Mouse (Mus musculus) hindbrain, embryonic 11.5 days (tissue): ENCODE results near the gene Gm5108. TPM values are rescaled to one million over a fixed set of nuclear protein-coding genes. Genes with fewer than 3 reads are reported as not detected.

Source experiments
- ATAC-seq: fragments of 200-750 bp; cut with Nextera tagmentation; 2 replicates; pipeline ENCODE4 v1.8.0; 2017; ENCODE audit warnings: mild to moderate bottlenecking, moderate TSS enrichment, moderate library complexity; ENCODE audit not compliant: low FRiP score
- DNase-seq: peaks from one replicate; pipeline ENCODE4 v3.0.0-alpha.2; 2015; ENCODE audit warnings: low spot score
- H3K27ac ChIP-seq: fragments of 300-500 bp; sonication (generic); 2 replicates; pipeline ENCODE4 v1.5.1; 2014; ENCODE audit warnings: mild to moderate bottlenecking, low read depth, low read length
- H3K27me3 ChIP-seq: fragments of 300-500 bp; sonication (generic); 2 replicates; pipeline ENCODE4 v1.6.1; 2014; ENCODE audit warnings: mild to moderate bottlenecking, low read length, moderate library complexity, mixed read lengths; ENCODE audit not compliant: control insufficient read depth, insufficient read depth
- H3K36me3 ChIP-seq: fragments of 300-500 bp; sonication (generic); 2 replicates; pipeline ENCODE4 v1.6.1; 2014; ENCODE audit warnings: mild to moderate bottlenecking, low read length, moderate library complexity, mixed read lengths; ENCODE audit not compliant: control insufficient read depth, insufficient read depth
- H3K4me1 ChIP-seq: fragments of 300-500 bp; sonication (generic); replicated peaks from 2 replicates; pipeline ENCODE4 v1.6.1; 2014; ENCODE audit warnings: low read length, mixed read lengths; ENCODE audit not compliant: control insufficient read depth, insufficient read depth
- H3K4me2 ChIP-seq: fragments of 300-500 bp; sonication (generic); replicated peaks from 2 replicates; pipeline ENCODE4 v1.6.1; 2014; ENCODE audit warnings: mild to moderate bottlenecking, low read depth, low read length
- H3K4me3 ChIP-seq: fragments of 300-500 bp; sonication (generic); 2 replicates; pipeline ENCODE4 v1.5.1; 2014; ENCODE audit warnings: low read depth, low read length
- H3K9ac ChIP-seq: fragments of 300-500 bp; sonication (generic); 2 replicates; pipeline ENCODE4 v1.6.1; 2014; ENCODE audit warnings: low read depth, low read length
- H3K9me3 ChIP-seq: fragments of 300-500 bp; sonication (generic); 2 replicates; pipeline ENCODE4 v1.6.1; 2016; ENCODE audit warnings: low read length; ENCODE audit not compliant: control insufficient read depth
- WGBS: fragments of 180-500 bp; shearing (Covaris S2); extraction: QIAGEN DNeasy Blood & Tissue Kit; methylation state at CpG from one replicate; pipeline ENCODE4 v1.1.7; 2014; 5-methylcytosine and 5-hydroxymethylcytosine counted together
- polyA plus RNA-seq: library from polyadenylated mRNA; unstranded; fragments of >200 nt; fragmentation: Nextera tagmentation; extraction: Ambion mirVana; gene quantifications from 2 replicates; pipeline ENCODE4 v1.2.1, GENCODE M21; 2014

Gm5108 gene
- polyA plus RNA-seq, 1 experiment from 2014 or later, result not detected

GRCm38 (mm10) chr5:68004419-68004818 is 63.0 kb downstream of the Gm5108 start:
- Histone ChIP-seq H3K27ac (no peak overlapping the region), H3K9ac (no peak overlapping the region), H3K4me3 (no peak overlapping the region), H3K9me3 (no peaks in the 10 kb centered on the region), H3K4me2 (no peak overlapping the region), H3K27me3 (no peaks in the 10 kb centered on the region), H3K36me3 (no peaks in the 10 kb centered on the region), H3K4me1 (no peaks in the 10 kb centered on the region; the same call in 1 of the 2 replicates)
- WGBS, result 72% methylated on average over 2 of the region's 2 CpGs
- no peak for DNase-seq
- no peak for ATAC-seq

GRCm38 (mm10) chr5:68007074-68007473 is 65.6 kb downstream of the Gm5108 start:
- 90% methylated on average over 4 of the region's 4 CpGs for WGBS
- no peak for ATAC-seq
- DNase-seq, result no peak

GRCm38 (mm10) chr5:68011569-68011968 is 70.1 kb downstream of the Gm5108 start:
- Histone ChIP-seq H3K9ac (no peak overlapping the region), H3K27me3 (no peaks in the 10 kb centered on the region), H3K4me2 (no peak overlapping the region), H3K4me1 (no peaks in the 10 kb centered on the region), H3K9me3 (no peaks in the 10 kb centered on the region), H3K36me3 (no peaks in the 10 kb centered on the region), H3K27ac (no peak overlapping the region), H3K4me3 (no peak overlapping the region)
- WGBS, result 81% methylated on average over 3 of the region's 3 CpGs
- DNase-seq, result no peak
- ATAC-seq, result no peak

More at GRCm38 (mm10) chr5:68007074-68007473, 65.6 kb downstream of the Gm5108 start:
- no peak overlapping the region for H3K4me3 ChIP-seq
- H3K4me1 ChIP-seq, result no peaks in the 10 kb centered on the region; the same call in 1 of the 2 replicates
- H3K27me3 ChIP-seq, result no peaks in the 10 kb centered on the region
- H3K9ac ChIP-seq, result no peak overlapping the region
- no peak overlapping the region for H3K4me2 ChIP-seq
- no peaks in the 10 kb centered on the region for H3K36me3 ChIP-seq
- no peak overlapping the region for H3K27ac ChIP-seq
- H3K9me3 ChIP-seq, result no peaks in the 10 kb centered on the region

GRCm38 (mm10) chr5:68012618-68013017 is 71.1 kb downstream of the Gm5108 start:
- Histone ChIP-seq H3K4me3 (no peak overlapping the region), H3K27me3 (no peaks in the 10 kb centered on the region), H3K4me1 (no peaks in the 10 kb centered on the region), H3K36me3 (no peaks in the 10 kb centered on the region), H3K9me3 (no peaks in the 10 kb centered on the region), H3K4me2 (no peak overlapping the region), H3K27ac (no peak overlapping the region), H3K9ac (no peak overlapping the region)
- DNase-seq (peak; percentile 86), ATAC-seq (peak; percentile 65)
- WGBS, result 23% methylated on average over 4 of the region's 4 CpGs

GRCm38 (mm10) chr5:68020870-68021269 is 79.4 kb downstream of the Gm5108 start:
- H3K9me3 ChIP-seq, result no peaks in the 10 kb centered on the region
- no peak overlapping the region for H3K9ac ChIP-seq
- ATAC-seq (no peak), DNase-seq (no peak)
- no peaks in the 10 kb centered on the region for H3K27me3 ChIP-seq
- no peak overlapping the region for H3K4me3 ChIP-seq
- no peak overlapping the region for H3K27ac ChIP-seq
- WGBS, result 81% methylated on average over 2 of the region's 2 CpGs
- H3K4me2 ChIP-seq, result no peak overlapping the region
- H3K4me1 ChIP-seq, result no peaks in the 10 kb centered on the region
- H3K36me3 ChIP-seq, result no peaks in the 10 kb centered on the region

Other genes starting within 250 kb of the Gm5108 start
- gene Atp8a1, start 94.2 kb upstream of the Gm5108 start, polyA plus RNA-seq, result 23.6 and 24.8 TPM in 2 replicates
- not detected in 2 replicates for gene Gm21905, start 4.8 kb downstream of the Gm5108 start, polyA plus RNA-seq
- 0.15 and 0.38 TPM in 2 replicates for gene Grxcr1, start 90.2 kb downstream of the Gm5108 start, polyA plus RNA-seq